Mouse (Mus musculus) erythroblast, embryonic 14.5 days (primary cell): ENCODE results near the gene Map4k2. TPM values are rescaled to one million over a fixed set of nuclear protein-coding genes. Genes with fewer than 3 reads are reported as not detected.
A peak's percentile ranks its signal among the peaks of the same experiment; 100 is the strongest.

Experiments used
- H3K27me3 ChIP-seq: 2 replicates; pipeline ENCODE4 v1.6.1; 2012; ENCODE audit warnings: inconsistent platforms; ENCODE audit not compliant: control insufficient read depth
- H3K36me3 ChIP-seq: 2 replicates; pipeline ENCODE4 v1.6.1; 2012; ENCODE audit warnings: mild to moderate bottlenecking, inconsistent platforms; ENCODE audit not compliant: control insufficient read depth
- H3K4me1 ChIP-seq: 2 replicates; pipeline ENCODE4 v1.6.1; 2012; ENCODE audit warnings: inconsistent platforms; ENCODE audit not compliant: control insufficient read depth
- H3K4me3 ChIP-seq: replicated peaks from 2 replicates; pipeline ENCODE3; 2012; ENCODE audit warnings: moderate library complexity, mild to moderate bottlenecking, inconsistent platforms
- H3K9me3 ChIP-seq: 2 replicates; pipeline ENCODE4 v1.6.1; 2012; ENCODE audit warnings: low read length, inconsistent platforms, mixed read lengths; ENCODE audit not compliant: control insufficient read depth
- GATA1 ChIP-seq: IDR thresholded peaks from 2 replicates; pipeline ENCODE4 v1.6.1; 2012; ENCODE audit warnings: low read length, inconsistent platforms, mixed read lengths
- TAL1 ChIP-seq: IDR thresholded peaks from 3 replicates; pipeline ENCODE4 v1.6.1; 2012; ENCODE audit warnings: low read length, inconsistent platforms, mixed read lengths
- polyA plus RNA-seq: library from polyadenylated mRNA; stranded (reverse); fragments of >175 nt; gene quantifications from 2 replicates; pipeline ENCODE4 v1.2.3, GENCODE M21; 2012

Map4k2 gene
- polyA plus RNA-seq, 1 experiment: 2.1 TPM

GRCm38 (mm10) chr19:6399285-6400095, 58.6 kb downstream of the Map4k2 start, which contains the start of gene Rasgrp2:
TSS of gene Rasgrp2 (plus strand) at chr19:6399340.
- Histone ChIP-seq H3K27me3 (peaks cover 59% of the 10 kb centered on the region), H3K4me3 (peak within 1 kb of the TSS; percentile 55), H3K4me1 (peaks cover 26% of the 10 kb centered on the region), H3K9me3 (peaks cover 3% of the 10 kb centered on the region; the same call in 1 of the 2 replicates), H3K36me3 (no peaks in the 10 kb centered on the region; the same call in 1 of the 2 replicates)
- TF ChIP-seq GATA1: no peak
- no peak for TF ChIP-seq TAL1

- peaks cover 59% of the 10 kb centered on the region for H3K27me3 ChIP-seq
- no peaks in the 10 kb centered on the region; the same call in 1 of the 2 replicates for H3K36me3 ChIP-seq
- H3K4me1 ChIP-seq: peaks cover 31% of the 10 kb centered on the region
- H3K4me3 ChIP-seq: peak overlapping the region; percentile 14
- H3K9me3 ChIP-seq: peaks cover 3% of the 10 kb centered on the region; the same call in 1 of the 2 replicates
- TF ChIP-seq GATA1 (no peak), TAL1 (no peak)
These were observed 59.5 kb downstream of the Map4k2 start for GRCm38 (mm10) chr19:6400096-6401086.

- H3K4me3 ChIP-seq: peak overlapping the region; percentile 52
- H3K9me3 ChIP-seq: peaks cover 3% of the 10 kb centered on the region; the same call in 1 of the 2 replicates
- H3K36me3 ChIP-seq: no peaks in the 10 kb centered on the region; the same call in 1 of the 2 replicates
- no peak for TF ChIP-seq TAL1
- no peak for TF ChIP-seq GATA1
- peaks cover 31% of the 10 kb centered on the region for H3K4me1 ChIP-seq
- peaks cover 59% of the 10 kb centered on the region for H3K27me3 ChIP-seq
These were observed 60.3 kb downstream of the Map4k2 start for GRCm38 (mm10) chr19:6401131-6401815.

GRCm38 (mm10) chr19:6401951-6402350, 61.0 kb downstream of the Map4k2 start:
- Histone ChIP-seq H3K36me3 (no peaks in the 10 kb centered on the region; the same call in 1 of the 2 replicates), H3K4me3 (peak overlapping the region; percentile 52), H3K4me1 (peaks cover 31% of the 10 kb centered on the region), H3K9me3 (peaks cover 3% of the 10 kb centered on the region; the same call in 1 of the 2 replicates), H3K27me3 (peaks cover 59% of the 10 kb centered on the region)
- TF ChIP-seq TAL1 (no peak), GATA1 (no peak)

- Histone ChIP-seq H3K27me3 (peaks cover 42% of the 10 kb centered on the region), H3K36me3 (no peaks in the 10 kb centered on the region; the same call in 1 of the 2 replicates), H3K4me3 (no peak overlapping the region), H3K4me1 (peaks cover 26% of the 10 kb centered on the region), H3K9me3 (peaks cover 3% of the 10 kb centered on the region; the same call in 1 of the 2 replicates)
- no peak for TF ChIP-seq TAL1
- no peak for TF ChIP-seq GATA1
These were observed 62.9 kb downstream of the Map4k2 start for GRCm38 (mm10) chr19:6403869-6404268.

Other genes with a start within 250 kb of the Map4k2 start
- 1.3 and 1.4 TPM in 2 replicates for gene AC131692.1, start 246.7 kb upstream of the Map4k2 start, polyA plus RNA-seq
- gene Naaladl1, start 235.4 kb upstream of the Map4k2 start, polyA plus RNA-seq: 0.26 and 0.35 TPM in 2 replicates
- gene Sac3d1, start 222.5 kb upstream of the Map4k2 start, polyA plus RNA-seq: 7.2 TPM in 2 replicates
- gene Snx15, start 212.8 kb upstream of the Map4k2 start, polyA plus RNA-seq: 87.4 and 91.3 TPM in 2 replicates
- 0.03 TPM in 1 of 2 replicates, not detected in the other for gene Batf2, start 200.2 kb upstream of the Map4k2 start, polyA plus RNA-seq
- gene Arl2, start 199.6 kb upstream of the Map4k2 start, polyA plus RNA-seq: 9.5 and 10.8 TPM in 2 replicates
- not detected in 2 replicates for gene Majin, start 156.7 kb upstream of the Map4k2 start, polyA plus RNA-seq
- gene Gpha2, start 114.8 kb upstream of the Map4k2 start, polyA plus RNA-seq: not detected in 2 replicates
- gene Ppp2r5b, start 105.3 kb upstream of the Map4k2 start, polyA plus RNA-seq: 2.8 and 3.0 TPM in 2 replicates
- gene Atg2a, start 99.5 kb upstream of the Map4k2 start, polyA plus RNA-seq: 5.6 and 6.0 TPM in 2 replicates
- gene Ehd1, start 64.4 kb upstream of the Map4k2 start, polyA plus RNA-seq: 31.6 and 32.9 TPM in 2 replicates
- 0.62 and 0.69 TPM in 2 replicates for gene Cdc42bpg, start 34.7 kb upstream of the Map4k2 start, polyA plus RNA-seq
- gene Men1, start 6.2 kb upstream of the Map4k2 start, polyA plus RNA-seq: 6.4 and 8.3 TPM in 2 replicates
- gene Sf1, start 22.6 kb downstream of the Map4k2 start, polyA plus RNA-seq: 134 and 140 TPM in 2 replicates
- gene Pygm, start 43.3 kb downstream of the Map4k2 start, polyA plus RNA-seq: 0.08 and 0.14 TPM in 2 replicates
- 0.71 and 0.73 TPM in 2 replicates for gene Rasgrp2, start 58.2 kb downstream of the Map4k2 start, polyA plus RNA-seq
- gene Nrxn2, start 77.6 kb downstream of the Map4k2 start, polyA plus RNA-seq: 0.03 TPM in 1 of 2 replicates, not detected in the other
- gene Slc22a12, start 201.9 kb downstream of the Map4k2 start, polyA plus RNA-seq: not detected in 2 replicates